Mouse (Mus musculus) cortical plate, adult 2 months (tissue): ENCODE results near the gene Krt27. TPM values are rescaled to one million over a fixed set of nuclear protein-coding genes. Genes with fewer than 3 reads are reported as not detected.

Source experiments
- H3K27ac ChIP-seq: fragments of 200-500 bp; 2 replicates; pipeline ENCODE4 v1.5.1; 2012; ENCODE audit warnings: low read length, control low read depth, inconsistent platforms; ENCODE audit not compliant: insufficient read depth
- H3K4me1 ChIP-seq: fragments of 200-500 bp; 2 replicates; pipeline ENCODE4 v1.6.1; 2011; ENCODE audit warnings: low read length; ENCODE audit not compliant: control insufficient read depth, insufficient read depth
- H3K4me3 ChIP-seq: fragments of 200-500 bp; 2 replicates; pipeline ENCODE4 v1.5.1; 2011; ENCODE audit warnings: mild to moderate bottlenecking, low read length, control low read depth; ENCODE audit not compliant: insufficient read depth
- CTCF ChIP-seq: fragments of 200-500 bp; IDR thresholded peaks from 2 replicates; pipeline ENCODE4 v1.5.1; 2011; ENCODE audit warnings: mild to moderate bottlenecking, control low read depth, low read length; ENCODE audit not compliant: insufficient read depth; ENCODE audit errors: extremely low read depth
- POLR2A ChIP-seq: fragments of 200-500 bp; IDR thresholded peaks from 2 replicates; pipeline ENCODE4 v1.6.1; 2011; ENCODE audit warnings: mild to moderate bottlenecking, low read length, control low read depth; ENCODE audit not compliant: insufficient read depth; ENCODE audit errors: extremely low read depth
- polyA plus RNA-seq: library from polyadenylated mRNA; depleted of rRNA; stranded (reverse); fragments of >200 nt; gene quantifications from 2 replicates; pipeline ENCODE4 v1.2.3, GENCODE M21; 2012

Krt27 gene
- polyA plus RNA-seq, 1 experiment: not detected

DNA sequence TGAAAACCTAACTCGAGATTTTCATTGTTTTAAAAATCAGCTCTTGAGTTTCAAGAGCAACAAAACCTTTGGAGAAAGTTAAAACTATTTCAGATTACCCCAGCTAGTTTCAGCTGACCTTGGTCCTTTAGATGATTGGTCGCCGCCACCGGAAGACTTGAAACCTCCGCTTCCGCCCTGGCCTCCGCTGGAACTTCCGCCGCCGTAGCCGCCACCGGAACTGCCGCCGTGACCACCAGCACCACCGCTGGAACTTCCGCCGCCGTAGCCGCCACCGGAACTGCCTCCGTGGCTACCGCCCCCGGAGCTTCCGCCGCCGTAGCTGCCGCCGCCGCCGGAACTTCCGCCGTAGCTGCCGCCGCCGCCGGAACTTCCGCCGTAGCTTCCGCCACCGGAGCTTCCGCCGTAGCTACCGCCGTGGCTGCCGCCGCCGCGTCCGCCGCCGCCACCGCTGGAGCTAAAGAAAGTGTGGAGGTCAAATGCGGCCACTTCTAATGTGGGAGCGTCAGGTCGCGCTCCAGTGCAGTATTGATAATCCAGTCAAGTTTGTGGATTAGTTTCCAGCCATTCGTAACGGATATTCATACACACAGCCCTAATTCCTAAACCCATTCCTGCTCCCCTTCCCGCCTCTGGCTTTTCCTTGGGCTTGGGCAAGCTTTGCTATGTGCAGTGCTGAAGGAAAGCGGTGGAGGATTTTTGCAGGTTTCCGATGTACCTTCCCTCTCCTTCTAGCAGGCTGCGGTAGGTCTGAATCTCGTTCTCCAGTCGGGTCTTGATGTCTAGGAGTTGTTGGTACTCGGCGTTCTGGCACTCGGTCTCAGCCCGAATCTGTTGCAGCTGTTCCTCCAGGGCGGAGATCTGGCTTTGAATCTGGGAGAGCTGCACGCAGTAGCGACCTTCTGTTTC, 35.2 kb upstream of the Krt27 start:
- peaks cover 3% of the 10 kb centered on the region; the same call in 1 of the 2 replicates for H3K4me1 ChIP-seq
- no peak for TF ChIP-seq CTCF
- TF ChIP-seq POLR2A: 0 out of 2 replicates have a peak, but pooled peaks have one; percentile 15
- peak overlapping the region; percentile 67 for H3K4me3 ChIP-seq
- peak overlapping the region; percentile 96 for H3K27ac ChIP-seq

GRCm38 (mm10) chr11:99379568-99379967, 28.7 kb upstream of the Krt27 start:
- Histone ChIP-seq H3K4me1 (no peaks in the 10 kb centered on the region), H3K27ac (no peak overlapping the region), H3K4me3 (no peak overlapping the region)
- no peak for TF ChIP-seq POLR2A
- TF ChIP-seq CTCF: peak; percentile 90

DNA sequence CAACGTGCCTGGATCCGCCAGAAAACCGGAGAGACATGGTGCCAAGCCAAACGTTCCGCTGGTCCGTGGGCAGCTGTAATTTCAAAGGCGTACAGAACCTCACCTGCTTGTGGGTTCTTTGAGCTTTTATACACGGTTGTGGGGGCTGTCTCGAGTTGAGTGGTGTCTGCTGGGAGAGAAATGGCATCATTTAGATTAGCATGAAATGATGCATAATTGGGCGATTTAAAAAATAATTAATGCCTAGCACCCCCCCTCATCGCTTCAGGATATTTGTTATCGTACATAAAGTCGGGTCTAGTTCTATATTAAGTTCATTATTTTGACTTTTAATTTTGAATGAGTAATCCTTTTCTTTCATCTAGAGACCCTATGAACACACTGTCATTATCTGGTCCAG, 23.9 kb upstream of the Krt27 start, which contains the start of gene Krt28:
TSS of gene Krt28 (minus strand) at position 101 of the 400 bp plus-strand sequence.
- TF ChIP-seq POLR2A (no peak), CTCF (no peak)
- H3K27ac ChIP-seq: no peak within 1 kb of the TSS
- H3K4me1 ChIP-seq: peaks cover 3% of the 10 kb centered on the region
- no peak within 1 kb of the TSS for H3K4me3 ChIP-seq

GRCm38 (mm10) chr11:99369853-99370451, 19.0 kb upstream of the Krt27 start:
- no peak for TF ChIP-seq POLR2A
- TF ChIP-seq CTCF: no peak
- Histone ChIP-seq H3K27ac (no peak overlapping the region), H3K4me3 (no peak overlapping the region), H3K4me1 (peaks cover 4% of the 10 kb centered on the region)

- H3K4me1 ChIP-seq: peaks cover 4% of the 10 kb centered on the region
- no peak overlapping the region for H3K4me3 ChIP-seq
- TF ChIP-seq POLR2A (no peak), CTCF (peak; percentile 29; the same call in 1 of the 2 replicates)
- no peak overlapping the region for H3K27ac ChIP-seq
These were observed 18.3 kb upstream of the Krt27 start for GRCm38 (mm10) chr11:99369229-99369628.

GRCm38 (mm10) chr11:99366791-99367190, 15.9 kb upstream of the Krt27 start:
- Histone ChIP-seq H3K27ac (no peak overlapping the region), H3K4me3 (no peak overlapping the region), H3K4me1 (peaks cover 4% of the 10 kb centered on the region)
- no peak for TF ChIP-seq CTCF
- no peak for TF ChIP-seq POLR2A

GRCm38 (mm10) chr11:99364412-99364811, 13.5 kb upstream of the Krt27 start:
- H3K4me3 ChIP-seq: no peak overlapping the region
- H3K4me1 ChIP-seq: no peaks in the 10 kb centered on the region
- no peak overlapping the region for H3K27ac ChIP-seq
- TF ChIP-seq POLR2A: no peak
- peak; percentile 69 for TF ChIP-seq CTCF

DNA sequence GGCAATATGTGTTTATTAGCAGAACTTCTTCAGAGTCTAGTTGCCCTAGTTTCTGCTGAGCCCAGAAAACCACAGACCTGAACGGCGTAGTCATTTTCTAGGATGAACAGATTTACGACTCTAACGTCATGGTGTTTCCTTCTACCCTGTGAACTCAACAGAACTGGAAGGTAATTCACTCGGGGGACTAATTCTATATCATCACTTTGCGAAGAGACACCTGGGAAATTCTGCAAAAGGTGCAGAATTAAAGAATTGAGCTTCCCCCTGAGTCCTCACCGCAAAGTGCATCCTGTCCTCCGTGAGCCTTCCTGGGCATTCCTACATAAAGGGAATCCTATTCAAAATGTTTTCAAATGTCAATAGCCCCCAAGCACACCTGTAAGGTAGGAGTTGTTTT, 10.5 kb upstream of the Krt27 start:
- TF ChIP-seq POLR2A: no peak
- no peak for TF ChIP-seq CTCF
- Histone ChIP-seq H3K27ac (no peak overlapping the region), H3K4me3 (no peak overlapping the region), H3K4me1 (no peaks in the 10 kb centered on the region)

GRCm38 (mm10) chr11:99339299-99339847, 11.5 kb downstream of the Krt27 start:
- H3K27ac ChIP-seq: no peak overlapping the region
- H3K4me3 ChIP-seq: no peak overlapping the region
- no peaks in the 10 kb centered on the region for H3K4me1 ChIP-seq
- no peak for TF ChIP-seq POLR2A
- TF ChIP-seq CTCF: no peak

GRCm38 (mm10) chr11:99337866-99338265, 13.0 kb downstream of the Krt27 start, which contains the start of gene Krt26:
TSS of gene Krt26 (minus strand) at chr11:99337966.
- TF ChIP-seq POLR2A (no peak), CTCF (no peak)
- no peaks in the 10 kb centered on the region for H3K4me1 ChIP-seq
- H3K27ac ChIP-seq: no peak within 1 kb of the TSS
- no peak within 1 kb of the TSS for H3K4me3 ChIP-seq
